Mouse (Mus musculus): ENCODE data around the gene Rab3c.

The Rab3c gene

DNA sequence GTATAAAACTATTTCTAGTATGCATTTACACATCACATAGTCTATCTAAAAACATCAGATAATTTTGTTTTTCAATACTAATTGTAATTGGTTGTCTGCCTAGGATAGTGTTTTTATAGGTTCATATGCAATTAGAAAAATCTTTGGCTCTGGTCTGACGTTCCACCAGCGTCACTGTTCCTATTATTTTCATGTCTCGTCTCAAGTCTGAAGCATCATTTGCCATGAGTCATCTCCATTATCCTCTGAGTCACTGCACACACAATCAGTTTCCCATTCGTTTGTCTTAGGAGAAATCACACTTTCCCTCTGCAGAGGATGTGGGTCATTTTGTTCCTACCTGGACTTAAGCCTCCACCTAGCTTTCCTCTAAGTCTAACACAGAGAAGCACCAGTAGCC is 62.3 kb downstream of the Rab3c start:
- ChIA-PET CTCF (no interaction called here), POLR2A (no interaction called here)

DNA sequence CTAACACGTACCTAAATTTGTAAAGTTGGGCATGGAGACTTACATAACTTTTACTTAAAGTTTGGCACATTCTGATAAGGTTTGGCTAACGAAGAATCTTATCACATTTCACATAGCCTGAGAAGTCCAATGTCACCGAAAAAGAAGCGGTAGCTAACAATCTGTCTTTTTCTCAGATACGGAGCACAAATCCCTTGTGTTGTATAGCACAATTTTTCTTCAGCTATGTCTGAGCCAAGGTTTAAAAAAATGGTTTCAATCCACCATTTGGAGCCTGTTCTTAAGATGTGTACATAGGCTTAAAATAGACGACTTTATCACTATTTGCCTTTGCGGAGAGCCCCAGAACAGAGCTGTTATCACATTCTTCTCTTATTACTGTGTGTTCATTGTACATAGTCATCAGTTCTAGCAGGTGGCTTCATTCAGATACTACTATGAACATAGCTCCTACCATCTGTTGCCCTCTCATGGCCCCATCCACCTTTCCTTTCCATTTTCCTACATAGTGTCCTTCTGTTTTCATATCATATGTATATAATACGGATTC is 69.2 kb downstream of the Rab3c start:
- ChIA-PET CTCF (no interaction called here), POLR2A (no interaction called here)

DNA sequence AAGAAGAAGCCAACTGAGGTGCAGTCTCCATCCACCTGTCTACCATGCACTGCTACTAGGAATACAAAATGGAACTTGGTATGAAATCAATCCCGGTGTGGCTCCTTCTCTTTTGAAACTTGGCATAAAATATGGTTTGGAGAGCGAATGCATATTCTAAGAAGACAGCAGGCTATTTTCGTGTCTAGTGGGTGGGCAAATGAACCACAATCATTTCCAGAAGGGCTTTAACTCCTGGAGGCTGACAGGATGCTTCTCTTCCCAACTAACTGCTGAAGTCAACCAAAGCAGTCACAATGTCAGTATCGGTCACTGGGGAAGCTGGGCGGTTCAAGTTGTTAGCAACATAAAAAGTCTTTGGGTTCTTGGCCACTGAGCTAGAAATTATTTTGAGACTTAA is 81.9 kb downstream of the Rab3c start:
- POLR2A ChIA-PET, result no interaction called here
- CTCF ChIA-PET, result no interaction called here

DNA sequence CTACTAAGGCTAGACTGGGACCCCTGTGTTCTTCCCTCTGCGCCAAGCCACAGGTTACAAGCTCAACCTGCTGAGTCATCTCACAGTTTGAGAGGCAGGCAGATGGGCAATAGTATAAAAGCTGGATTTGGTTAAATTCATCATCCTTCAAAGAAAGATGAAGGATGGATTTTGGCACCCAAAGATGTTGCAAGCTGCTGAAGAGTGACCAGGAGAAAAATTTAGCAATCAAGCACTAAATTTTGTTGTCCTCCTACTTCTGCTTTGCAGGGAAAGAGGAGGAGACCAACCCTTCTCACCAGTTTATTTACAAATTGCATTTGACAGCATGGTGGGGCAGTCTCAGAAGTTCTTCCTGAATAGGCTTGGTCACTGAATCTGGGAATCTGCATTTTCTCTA is 90.8 kb downstream of the Rab3c start:
- ChIA-PET CTCF (interaction anchor here in 1 of 4 experiments (0.9 kb wide), 1 partner anchor 10 kb away, joined by 3 read pairs; no protein-coding TSS in a partner anchor), POLR2A (interaction anchor here in 1 of 4 experiments (0.6 kb wide), 1 partner anchor 62 kb away, joined by 3 read pairs; no protein-coding TSS in a partner anchor)

DNA sequence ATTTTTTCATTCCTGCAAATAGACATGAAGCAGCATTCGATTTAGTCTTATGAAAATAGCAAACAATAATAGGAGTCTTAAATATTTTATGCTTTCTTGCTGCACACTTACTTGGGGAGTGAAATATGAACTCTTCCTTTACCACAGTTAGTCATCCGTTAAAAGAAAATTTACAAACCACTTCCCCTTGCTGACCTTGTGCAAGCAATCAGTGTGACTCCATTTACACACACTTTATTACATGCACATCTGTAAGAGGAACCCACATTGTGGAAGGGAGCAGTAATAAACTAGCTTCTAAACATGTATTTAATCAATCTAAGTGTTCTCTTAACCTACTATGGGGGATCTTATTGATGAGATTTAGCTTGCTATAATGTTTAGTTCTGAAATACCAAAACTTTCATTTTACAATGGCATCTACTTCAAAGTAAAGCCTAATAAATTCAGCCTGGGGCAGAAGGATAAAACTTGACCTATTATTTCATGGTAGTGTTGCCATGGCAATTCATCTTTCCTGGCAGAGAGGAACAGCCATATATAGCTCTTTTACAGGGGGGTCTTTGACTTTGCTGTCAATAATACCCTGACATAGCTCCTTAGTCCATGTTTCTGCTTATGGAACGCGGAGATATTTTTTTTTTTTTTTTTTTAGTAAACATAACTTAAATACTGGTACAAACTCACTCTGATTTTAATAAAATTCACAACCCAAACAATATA is 95.7 kb downstream of the Rab3c start:
- POLR2A ChIA-PET, result no interaction called here
- CTCF ChIA-PET, result no interaction called here

DNA sequence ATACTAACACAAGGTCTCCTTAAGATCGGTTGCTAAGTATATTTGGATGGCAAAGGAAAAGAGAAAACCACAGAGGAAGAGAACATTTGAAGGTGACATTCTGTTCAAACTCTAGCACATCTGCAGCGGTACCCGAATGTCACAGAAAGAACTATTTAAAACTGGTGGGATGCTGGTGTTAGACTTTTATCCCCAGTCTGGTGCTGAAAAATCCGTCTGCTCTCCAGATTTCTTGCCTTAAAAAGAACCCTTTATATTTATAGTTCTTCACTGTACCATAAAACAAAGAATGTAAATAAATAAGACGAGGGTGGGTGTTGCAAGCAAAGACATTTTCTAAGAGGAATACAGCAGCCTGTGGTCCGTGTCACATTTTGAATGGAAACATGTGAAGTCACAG is 105.1 kb downstream of the Rab3c start:
- ChIA-PET POLR2A (no interaction called here), CTCF (interaction anchor here in 1 of 4 experiments (0.7 kb wide), 1 partner anchor 153 kb away, joined by 3 read pairs; no protein-coding TSS in a partner anchor)

DNA sequence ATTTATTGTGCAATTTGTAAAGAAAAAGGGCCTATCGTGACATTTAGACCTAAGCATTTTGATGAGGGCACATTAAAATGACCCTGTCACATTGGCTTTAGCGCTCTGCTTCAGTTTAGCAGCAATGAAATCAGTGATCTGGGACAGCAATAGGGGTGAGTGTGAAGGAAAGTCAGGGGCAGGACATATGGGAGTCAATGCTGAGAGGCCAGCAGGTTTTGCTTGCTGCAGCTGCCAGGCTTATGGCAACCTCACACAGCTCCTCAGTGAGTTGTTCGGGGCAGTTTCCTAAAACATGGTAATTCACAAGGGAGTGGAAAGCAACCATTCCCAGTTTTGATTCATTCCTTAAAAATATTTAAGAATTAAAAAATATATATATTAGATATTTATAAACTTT is 111.1 kb downstream of the Rab3c start:
- ChIA-PET POLR2A (no interaction called here), CTCF (no interaction called here)

DNA sequence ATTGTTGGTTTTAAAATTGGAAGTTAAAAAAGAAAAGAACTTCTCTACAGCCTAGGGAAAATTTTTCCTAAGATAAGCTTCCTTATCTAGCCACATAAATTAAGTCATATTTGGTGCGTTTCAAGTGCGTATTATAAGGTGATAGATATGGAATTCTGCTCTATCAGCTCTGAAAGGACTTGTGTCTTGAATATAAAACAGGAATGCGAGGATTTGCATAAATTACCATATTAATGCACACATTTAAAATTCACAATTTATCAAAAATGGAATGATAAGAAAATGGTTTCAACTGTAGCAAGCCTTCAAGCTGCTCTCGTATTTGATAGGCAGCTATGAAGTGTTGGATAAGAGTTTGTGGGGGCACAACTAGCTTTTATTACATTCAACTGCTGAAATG is 111.6 kb downstream of the Rab3c start:
- CTCF ChIA-PET, result no interaction called here
- POLR2A ChIA-PET, result no interaction called here

DNA sequence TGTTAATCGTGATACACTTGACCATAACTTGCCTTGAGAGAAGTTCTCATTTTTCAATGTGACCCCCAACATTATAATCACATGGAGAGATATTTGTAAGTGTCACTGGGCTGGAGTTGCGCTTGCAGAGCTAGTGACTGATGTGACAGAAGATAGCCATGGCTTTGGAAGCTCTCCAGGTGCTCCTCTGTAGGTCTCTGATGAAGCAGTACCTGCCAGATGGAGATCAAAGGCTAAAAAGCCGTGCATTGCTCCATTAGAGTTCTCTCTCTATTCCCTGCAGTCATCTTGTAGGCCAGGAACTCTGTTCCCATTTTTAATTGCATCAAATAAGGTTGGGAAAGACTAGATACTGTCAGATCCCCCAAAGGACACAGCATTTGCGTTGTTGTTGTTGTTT is 112.2 kb downstream of the Rab3c start:
- POLR2A ChIA-PET, result no interaction called here
- CTCF ChIA-PET, result no interaction called here

DNA sequence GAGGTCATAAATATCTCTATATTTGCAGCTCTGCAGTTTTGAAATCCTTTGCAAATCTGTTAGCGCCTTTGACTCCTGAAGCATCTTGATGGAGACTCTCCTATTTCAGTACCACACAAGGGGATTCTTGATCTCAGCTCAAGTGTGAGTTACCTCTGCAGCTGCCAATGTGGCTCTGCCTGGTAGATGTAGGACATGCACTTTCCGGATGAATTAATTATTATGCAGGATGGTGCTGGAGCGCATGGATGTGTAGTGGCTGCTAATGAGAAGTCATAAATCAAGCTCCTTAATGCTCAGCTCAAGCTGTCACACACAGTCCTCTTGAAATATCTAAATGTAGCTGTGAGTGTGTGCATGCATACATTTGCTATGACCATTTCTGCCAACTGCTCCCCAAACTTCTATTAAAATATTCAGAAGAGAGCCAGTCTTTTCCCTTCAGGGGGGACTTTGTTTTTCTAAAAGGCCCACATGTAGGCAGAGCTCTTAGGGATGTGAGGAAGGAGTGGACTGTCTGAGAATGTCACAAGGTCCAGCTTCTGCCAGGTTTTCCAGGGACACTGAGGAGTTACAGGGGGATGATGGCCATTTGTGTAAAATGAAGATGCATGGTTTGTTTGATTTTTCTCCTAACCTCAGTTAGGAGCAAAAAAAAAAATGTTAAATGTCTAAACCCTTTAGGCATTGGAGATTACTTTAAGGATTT is 114.0 kb downstream of the Rab3c start:
- ChIA-PET CTCF (no interaction called here), POLR2A (no interaction called here)

DNA sequence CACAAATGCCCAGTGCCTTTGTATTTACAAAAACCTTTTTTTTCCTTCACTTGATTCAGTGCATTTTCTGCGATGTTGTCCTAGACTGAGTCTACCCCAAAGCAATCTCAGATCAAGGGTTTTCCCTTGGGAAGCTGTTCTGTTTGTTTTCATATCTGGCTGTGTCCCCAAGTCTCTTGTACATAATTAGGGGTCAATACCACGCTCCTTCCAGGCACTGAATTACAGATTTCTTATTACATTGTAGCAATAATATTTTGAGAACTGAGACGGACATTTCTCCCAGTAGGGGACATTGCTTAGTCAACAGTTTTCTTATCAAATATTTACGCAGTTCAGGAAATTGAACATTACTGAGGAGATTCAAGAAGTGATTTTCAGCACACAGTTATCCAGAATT is 120.8 kb downstream of the Rab3c start:
- CTCF ChIA-PET, result no interaction called here
- POLR2A ChIA-PET, result no interaction called here

DNA sequence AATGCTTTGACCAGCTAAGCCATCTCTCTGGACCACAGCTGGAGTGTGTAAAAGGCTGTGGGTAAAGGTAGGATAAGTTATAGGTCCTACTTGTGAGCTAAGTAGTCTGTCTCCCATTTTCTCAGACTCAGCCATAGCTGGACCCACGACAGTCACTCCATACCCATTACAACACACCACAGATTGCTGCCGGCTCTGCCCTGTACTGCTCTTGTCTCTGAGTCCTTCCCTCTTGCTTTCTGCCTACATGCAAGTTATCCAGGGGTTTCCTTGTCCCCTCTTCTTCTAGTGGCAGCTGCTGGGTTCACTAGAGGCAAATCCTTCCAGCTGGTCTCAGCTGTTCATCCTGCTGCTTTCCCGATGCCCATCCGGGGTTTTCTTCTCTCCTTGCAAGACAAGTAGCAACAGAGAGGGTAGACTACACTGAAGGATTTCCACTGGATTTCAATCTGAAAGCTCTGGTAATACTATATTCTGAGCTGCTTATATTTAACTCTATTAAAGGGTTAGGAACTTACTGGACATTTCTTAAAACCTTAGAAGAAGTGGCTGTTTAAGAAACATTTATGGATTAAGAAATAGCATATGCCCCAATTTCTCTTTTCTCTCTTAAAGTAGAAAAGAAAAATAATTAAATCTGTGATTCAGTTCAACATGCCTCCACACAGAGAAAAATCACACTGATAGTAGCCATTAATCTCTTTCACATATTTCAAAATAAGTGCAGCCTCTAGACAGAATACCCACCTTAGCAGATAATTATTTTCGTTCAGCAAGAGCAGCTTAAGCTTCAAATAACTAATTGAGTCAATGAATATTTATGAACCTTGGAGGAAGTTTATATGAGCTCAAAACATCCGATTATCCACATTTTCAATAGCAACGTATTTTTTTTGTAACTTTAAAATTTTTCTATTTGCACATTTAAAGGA is 121.9 kb downstream of the Rab3c start:
- ChIA-PET POLR2A (interaction anchor here in 1 of 4 experiments (0.6 kb wide), 1 partner anchor 243 kb away, joined by 4 read pairs; no protein-coding TSS in a partner anchor), CTCF (no interaction called here)

DNA sequence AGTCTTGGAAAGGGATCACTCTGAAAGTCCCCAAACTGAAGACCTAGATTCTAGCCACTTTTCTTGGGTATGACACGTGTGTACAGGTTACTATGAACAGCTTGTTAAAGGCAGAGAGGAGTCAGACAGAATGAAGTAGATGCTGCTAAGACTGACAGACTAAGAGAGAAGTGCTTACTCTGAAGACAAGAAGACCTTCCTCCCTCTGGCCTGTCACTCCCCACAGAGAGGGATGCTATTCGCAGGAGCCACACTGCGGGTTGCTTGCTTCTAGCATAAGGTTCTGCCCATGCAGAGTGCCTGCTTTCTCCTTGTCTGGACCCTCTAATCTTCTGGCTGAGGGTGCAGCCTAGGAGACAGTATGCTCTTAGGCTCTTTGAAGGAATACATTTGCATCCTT is 135.3 kb downstream of the Rab3c start:
- ChIA-PET CTCF (no interaction called here), POLR2A (interaction anchor here in 1 of 4 experiments (0.8 kb wide), 1 partner anchor 106 kb away, joined by 5 read pairs; no protein-coding TSS in a partner anchor)

DNA sequence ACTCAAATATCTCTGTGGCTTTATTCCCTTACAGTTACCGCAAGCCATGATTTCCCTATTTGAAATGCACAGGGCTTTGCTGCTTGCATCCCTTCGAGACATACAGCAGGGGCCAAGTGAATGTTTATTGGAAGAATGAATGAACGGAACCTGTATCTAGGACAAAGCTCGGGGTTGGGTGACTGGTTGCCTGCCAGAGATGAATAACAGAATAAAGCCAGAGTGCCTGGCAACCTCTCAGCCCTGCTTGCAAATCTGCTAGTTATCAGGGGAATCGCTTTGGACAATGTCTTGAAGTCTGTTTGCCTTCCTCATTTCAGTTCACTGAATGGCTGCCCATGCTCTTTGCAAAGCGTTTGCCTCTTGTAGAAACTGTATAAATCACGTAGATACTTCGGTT is 135.8 kb downstream of the Rab3c start:
- ChIA-PET CTCF (no interaction called here), POLR2A (no interaction called here)

DNA sequence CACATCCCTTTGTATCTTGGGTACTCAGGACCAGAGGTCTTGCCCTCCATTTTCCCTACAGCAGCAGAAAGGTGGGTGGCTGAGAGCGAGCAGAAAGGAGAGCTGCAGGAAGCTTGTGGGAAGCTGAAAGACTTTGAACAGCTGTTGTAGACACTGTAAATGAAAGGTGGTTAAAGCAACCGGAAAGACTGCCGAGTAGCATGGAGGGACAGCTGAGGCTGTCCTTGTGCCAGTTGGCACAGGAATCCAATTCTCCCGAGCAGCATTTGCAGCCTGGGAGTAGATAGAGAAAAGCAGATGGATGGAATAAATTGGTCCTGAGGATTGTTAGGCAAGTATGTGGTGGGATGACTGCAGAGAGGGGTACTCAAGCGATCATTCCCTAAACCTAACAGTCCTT is 141.5 kb downstream of the Rab3c start:
- POLR2A ChIA-PET, result no interaction called here
- CTCF ChIA-PET, result no interaction called here

DNA sequence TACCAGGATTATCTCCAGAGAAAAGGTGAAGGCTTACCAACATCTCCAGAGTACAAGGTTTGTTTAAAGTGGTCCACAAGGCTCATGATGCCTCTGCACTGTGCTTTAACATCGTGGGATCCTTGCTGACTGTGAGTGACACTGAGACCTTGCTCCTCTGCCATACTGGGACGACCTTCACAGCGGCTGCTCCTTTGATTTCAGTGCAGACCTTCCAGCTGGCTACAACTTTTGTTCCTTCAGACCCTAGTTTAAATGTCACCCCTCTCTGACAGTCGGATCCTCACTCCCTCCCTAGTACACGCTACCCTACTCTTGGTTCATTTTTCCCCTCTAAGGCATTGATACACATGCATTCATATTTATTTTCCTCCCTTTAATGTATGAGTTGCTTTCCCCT is 142.2 kb downstream of the Rab3c start:
- CTCF ChIA-PET, result no interaction called here
- POLR2A ChIA-PET, result no interaction called here

DNA sequence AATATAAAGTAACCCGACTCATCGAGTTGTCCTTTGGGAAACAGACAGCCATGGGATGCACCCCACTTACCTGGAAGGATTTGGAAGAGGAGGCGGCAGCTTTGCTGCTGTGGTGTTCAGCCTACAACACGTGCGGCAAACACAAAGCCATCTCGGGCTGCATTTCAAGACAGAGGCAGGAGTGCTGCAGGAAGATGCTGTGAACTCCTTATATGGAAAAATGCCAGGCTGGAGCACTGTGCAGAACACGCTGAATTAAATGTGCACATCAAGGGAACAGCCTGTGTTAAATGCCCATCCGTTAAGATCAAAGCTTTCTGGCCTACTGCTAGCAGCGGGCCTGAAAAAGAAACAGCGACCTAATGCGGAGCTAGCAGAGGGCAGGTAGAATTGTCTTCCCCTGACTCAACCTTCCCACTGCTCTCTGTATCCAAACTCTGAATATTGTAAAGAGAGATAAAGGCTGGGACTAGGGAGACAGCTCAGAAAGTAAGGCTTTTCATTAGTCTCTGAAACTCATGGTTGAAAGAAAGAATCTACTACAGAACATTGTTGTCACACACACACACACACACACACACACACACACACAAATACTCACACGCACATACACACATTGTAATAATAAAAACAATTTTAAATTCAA is 153.1 kb downstream of the Rab3c start:
- POLR2A ChIA-PET, result interaction anchor here in 2 of 4 experiments (0.6 to 1.4 kb wide), 3 partner anchors 31 to 394 kb away, joined by 3 to 4 read pairs (median 3); no protein-coding TSS in a partner anchor
- CTCF ChIA-PET, result interaction anchor here in 1 of 4 experiments (0.5 to 0.7 kb wide), 3 partner anchors 11 to 1281 kb away, joined by 3 to 5 read pairs (median 5); no protein-coding TSS in a partner anchor

DNA sequence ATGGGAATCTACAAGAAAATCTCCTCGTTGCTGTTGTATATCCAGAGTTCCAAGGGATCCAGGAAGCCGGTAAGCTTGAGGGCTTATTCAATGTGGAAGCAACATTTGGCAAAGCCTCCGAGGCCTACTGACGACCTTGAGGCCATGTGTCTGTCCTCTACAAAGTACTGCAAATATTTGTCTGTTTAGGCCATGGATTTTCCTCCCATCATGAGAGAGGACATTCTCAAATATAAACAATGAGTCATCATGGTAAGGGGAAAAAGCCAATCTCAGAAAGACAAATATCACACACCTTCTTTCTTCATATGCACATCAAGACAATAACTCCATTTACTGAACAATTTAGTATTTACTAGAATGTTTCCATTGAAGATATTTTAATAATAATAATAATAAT is 158.0 kb downstream of the Rab3c start:
- ChIA-PET POLR2A (no interaction called here), CTCF (no interaction called here)

DNA sequence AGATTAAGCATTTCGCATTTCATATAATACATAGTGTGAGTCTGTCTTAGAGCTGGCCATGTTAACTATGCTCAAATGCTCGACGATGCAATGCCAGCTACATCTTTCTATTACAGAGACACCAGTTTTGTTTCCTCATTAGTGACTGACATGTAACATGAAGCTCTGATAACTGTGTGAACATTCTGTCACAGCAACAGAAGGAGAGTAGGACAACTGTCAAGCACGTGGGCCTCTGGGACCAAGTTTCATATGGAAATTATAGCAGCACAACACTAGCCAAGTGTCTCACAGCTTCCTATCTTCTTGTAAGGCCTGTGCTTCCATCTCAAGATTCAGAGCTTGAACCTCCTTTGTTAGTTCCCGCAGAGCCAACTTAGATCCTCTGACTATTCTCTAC is 163.9 kb downstream of the Rab3c start:
- CTCF ChIA-PET, result interaction anchor here in 1 of 4 experiments (0.5 kb wide), 1 partner anchor 11 kb away, joined by 5 read pairs; no protein-coding TSS in a partner anchor
- POLR2A ChIA-PET, result no interaction called here
